Mouse (Mus musculus) inflammation-experienced regulatory T-cells, adult 6 months (primary cell): ENCODE data around the gene Psmb1. TPM values are rescaled to one million over a fixed set of nuclear protein-coding genes. Genes with fewer than 3 reads are reported as not detected.
"Not testable (repeated sequence)": the region's sequence is repeated elsewhere in the genome, so short reads cannot be mapped to it uniquely, and the experiment has no call there.

ENCODE experiments used
- ATAC-seq: one replicate; pipeline ENCODE4 v1.8.0; 2017
- polyA plus RNA-seq, 3 experiments: library from polyadenylated mRNA; unstranded; fragments of 100-300 nt; shearing (Covaris generic); gene quantifications; one replicate each; pipeline ENCODE4 v1.2.1; 2017

The Psmb1 gene
- polyA plus RNA-seq, 3 experiments from 2014 or later, result 370 to 432 (median 370) TPM

GRCm38 (mm10) chr17:15459761-15460160 is 39.8 kb downstream of the Psmb1 start:
- no peak for ATAC-seq

DNA sequence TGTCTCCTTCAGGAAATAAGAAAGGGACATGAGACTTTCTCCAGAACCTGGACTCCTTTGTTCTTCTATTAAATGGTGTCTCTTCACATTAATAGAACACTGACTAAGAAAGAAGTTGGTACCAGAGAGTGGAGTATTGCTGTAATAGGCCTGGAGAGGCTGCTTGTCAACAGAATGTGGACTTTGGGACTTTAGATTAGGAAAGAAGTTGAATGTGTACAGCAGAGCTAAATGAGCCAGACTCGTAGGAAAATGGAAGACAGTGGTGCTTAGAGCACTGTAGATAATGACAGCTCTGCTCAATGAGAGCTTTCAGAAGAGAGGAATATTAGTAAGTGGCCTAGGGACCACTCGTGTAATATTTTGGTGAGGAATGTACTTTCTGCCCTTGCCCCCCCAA is 43.0 kb downstream of the Psmb1 start:
- no peak for ATAC-seq

GRCm38 (mm10) chr17:15455203-15455602 is 44.3 kb downstream of the Psmb1 start:
- ATAC-seq, result no peak

DNA sequence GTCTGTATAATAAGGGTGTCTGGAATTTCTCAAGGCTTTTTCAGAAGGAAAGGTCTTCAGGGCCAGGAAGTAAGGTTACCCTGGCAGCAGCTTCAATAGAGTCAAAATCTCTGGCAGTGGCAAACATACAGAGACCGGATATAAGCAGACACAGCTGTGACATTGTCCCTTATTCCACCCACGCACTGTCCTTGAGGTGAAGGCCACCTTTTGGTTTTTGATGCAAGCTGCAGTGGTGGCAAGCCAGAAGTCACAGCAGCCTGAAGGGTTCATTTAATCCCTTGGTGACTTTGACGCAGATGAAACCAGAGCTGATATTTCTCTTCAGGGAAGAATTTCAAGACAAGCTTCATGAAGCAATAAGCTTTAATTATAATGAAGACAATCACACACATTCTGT is 49.9 kb downstream of the Psmb1 start:
- ATAC-seq, result no peak

DNA sequence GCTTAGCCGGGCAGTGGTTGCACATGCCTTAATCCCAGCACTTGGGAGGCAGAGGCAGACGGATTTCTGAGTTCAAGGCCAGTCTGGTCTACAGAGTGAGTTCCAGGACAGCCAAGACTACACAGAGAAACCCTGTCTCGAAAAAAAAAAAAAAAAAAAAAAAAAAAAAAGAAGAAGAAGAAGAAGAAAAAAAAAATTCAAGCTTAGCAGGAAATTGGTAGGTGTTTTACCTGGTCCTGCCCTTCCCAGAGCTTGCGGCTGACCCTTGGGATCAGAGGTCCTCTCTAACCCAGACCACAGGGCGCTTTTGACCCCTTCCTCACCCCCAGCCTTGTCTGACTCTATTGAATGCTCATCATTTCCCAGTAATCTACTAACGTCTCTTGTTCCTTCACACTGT is 50.4 kb downstream of the Psmb1 start:
- ATAC-seq, result not testable (repeated sequence)

- no peak for ATAC-seq
Measured at GRCm38 (mm10) chr17:15447831-15448230, 51.7 kb downstream of the Psmb1 start.

GRCm38 (mm10) chr17:15445421-15445820 is 54.1 kb downstream of the Psmb1 start:
- ATAC-seq, result no peak

- ATAC-seq, result no peak
Measured at GRCm38 (mm10) chr17:15440463-15441121, 59.0 kb downstream of the Psmb1 start.

GRCm38 (mm10) chr17:15440067-15440462 is 59.5 kb downstream of the Psmb1 start:
- no peak for ATAC-seq

GRCm38 (mm10) chr17:15434748-15435147 is 64.8 kb downstream of the Psmb1 start:
- ATAC-seq, result no peak

DNA sequence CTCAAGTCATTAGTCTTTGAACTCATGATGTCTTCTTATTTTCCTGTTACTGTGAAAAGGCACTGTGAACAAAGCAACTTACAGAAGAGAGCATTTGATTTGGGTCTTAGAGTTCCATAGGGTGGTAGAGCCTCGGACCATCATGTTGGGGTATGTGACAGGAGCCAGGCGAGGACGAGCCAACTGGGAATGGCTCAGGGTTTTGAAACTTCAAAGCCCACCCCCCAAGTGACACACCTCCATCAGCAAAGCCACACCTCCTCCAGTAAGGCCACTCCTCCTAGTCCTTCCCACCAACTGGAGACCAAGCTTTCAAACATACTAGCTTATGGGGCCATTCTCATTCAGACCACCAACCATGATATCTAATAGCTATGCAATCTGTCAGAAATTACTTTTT is 67.5 kb downstream of the Psmb1 start:
- ATAC-seq, result no peak

GRCm38 (mm10) chr17:15431551-15431950 is 68.0 kb downstream of the Psmb1 start:
- ATAC-seq, result no peak

DNA sequence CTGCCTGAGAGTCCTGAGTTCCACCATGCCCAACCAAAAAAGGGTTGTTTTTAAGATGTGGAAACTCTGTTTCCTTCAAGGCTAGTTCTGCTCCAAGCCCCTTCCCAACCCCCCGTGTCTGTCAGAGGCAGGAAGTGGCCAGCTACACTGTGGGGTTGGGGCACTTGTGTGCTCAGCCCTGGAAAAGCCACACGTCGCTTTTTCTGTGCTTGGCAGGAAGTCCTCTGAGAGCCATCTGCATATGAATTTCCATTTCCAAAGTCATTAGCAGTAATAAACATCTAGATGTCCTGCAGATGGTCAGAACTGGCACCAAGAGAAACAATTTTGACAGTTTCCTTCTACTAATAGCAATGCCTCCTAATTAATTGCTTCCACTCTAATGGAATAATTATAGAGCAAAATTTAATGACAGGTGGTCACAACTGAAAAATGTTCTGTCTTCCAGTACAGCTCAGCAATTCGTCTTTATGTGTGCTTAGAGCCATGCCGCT is 68.5 kb downstream of the Psmb1 start:
- ATAC-seq, result peak; percentile 63

GRCm38 (mm10) chr17:15429937-15430336 is 69.6 kb downstream of the Psmb1 start:
- no peak for ATAC-seq

DNA sequence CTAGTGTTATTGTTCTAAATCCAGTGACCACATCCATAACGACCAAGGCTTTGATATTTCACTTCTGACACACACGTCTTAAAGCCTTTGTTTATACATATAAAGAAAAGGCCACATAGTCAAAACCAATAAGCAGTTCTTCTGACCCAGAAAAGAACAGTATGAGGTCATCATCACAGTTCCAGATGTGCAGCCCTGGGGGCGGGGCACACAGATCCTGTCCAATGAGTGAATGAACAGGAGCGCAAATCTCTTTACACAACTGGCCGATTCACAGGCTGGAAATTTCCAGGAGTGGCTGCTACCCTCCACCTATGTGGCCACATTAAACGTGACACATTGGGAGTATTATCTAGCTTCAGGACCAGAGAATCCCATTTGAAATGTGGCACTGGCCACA is 70.1 kb downstream of the Psmb1 start:
- ATAC-seq, result no peak

- ATAC-seq, result no peak
Measured at GRCm38 (mm10) chr17:15425931-15426330, 73.6 kb downstream of the Psmb1 start.

Other genes starting within 250 kb of the Psmb1 start
- gene Dll1, start 122.9 kb downstream of the Psmb1 start, polyA plus RNA-seq, result under 1 TPM in 1 of 3 experiments, not detected in 2; 0.35 TPM
- 10 to 100 TPM; 23.8 to 39.8 (median 32.7) TPM for gene Fam120b, start 103.5 kb downstream of the Psmb1 start, polyA plus RNA-seq
- 10 to 100 TPM; 48.2 to 58.1 (median 56.7) TPM for gene Tbp, start 137 bp upstream of the Psmb1 start, polyA plus RNA-seq
- 10 to 100 TPM; 18.0 to 29.1 (median 21.3) TPM for gene Pdcd2, start 27.6 kb upstream of the Psmb1 start, polyA plus RNA-seq
- gene Prdm9, start 64.6 kb upstream of the Psmb1 start, polyA plus RNA-seq, result 1 to 10 TPM; 4.5 to 9.0 (median 7.0) TPM
- gene Chd1, start 205.2 kb upstream of the Psmb1 start, polyA plus RNA-seq, result 10 to 100 TPM; 16.7 to 19.2 (median 18.8) TPM